Mouse (Mus musculus) lung, embryonic 15.5 days (tissue): ENCODE data around the gene Bysl. TPM values are rescaled to one million over a fixed set of nuclear protein-coding genes. Genes with fewer than 3 reads are reported as not detected.
A peak's percentile ranks its signal among the peaks of the same experiment; 100 is the strongest.
"Not testable (repeated sequence)": the region's sequence is repeated elsewhere in the genome, so short reads cannot be mapped to it uniquely, and the experiment has no call there.

Experiments used
- ATAC-seq: fragments of 200-750 bp; cut with Nextera tagmentation; 2 replicates; pipeline ENCODE4 v1.8.0; 2017; ENCODE audit warnings: moderate number of reproducible peaks, borderline replicate concordance; ENCODE audit not compliant: low FRiP score, low TSS enrichment; ENCODE audit errors: extremely low read depth
- H3K27ac ChIP-seq: fragments of 300-500 bp; sonication (generic); 2 replicates; pipeline ENCODE4 v1.5.1; 2015; ENCODE audit warnings: moderate library complexity, mild to moderate bottlenecking, inconsistent platforms
- H3K27me3 ChIP-seq: fragments of 300-500 bp; sonication (generic); 2 replicates; pipeline ENCODE4 v1.6.1; 2015; ENCODE audit warnings: inconsistent platforms
- H3K36me3 ChIP-seq: fragments of 300-500 bp; sonication (generic); 2 replicates; pipeline ENCODE4 v1.6.1; 2015; ENCODE audit warnings: inconsistent platforms
- H3K4me1 ChIP-seq: fragments of 300-500 bp; sonication (generic); 2 replicates; pipeline ENCODE4 v1.6.1; 2015; ENCODE audit warnings: inconsistent platforms
- H3K4me2 ChIP-seq: fragments of 300-500 bp; sonication (generic); 2 replicates; pipeline ENCODE4 v1.6.1; 2015; ENCODE audit warnings: inconsistent platforms, mild to moderate bottlenecking, moderate library complexity
- H3K4me3 ChIP-seq: fragments of 300-500 bp; sonication (generic); 2 replicates; pipeline ENCODE4 v1.5.1; 2015; ENCODE audit warnings: mild to moderate bottlenecking, inconsistent platforms
- H3K9ac ChIP-seq: fragments of 300-500 bp; sonication (generic); 2 replicates; pipeline ENCODE4 v1.6.1; 2015; ENCODE audit warnings: inconsistent platforms
- H3K9me3 ChIP-seq: fragments of 300-500 bp; sonication (generic); 2 replicates; pipeline ENCODE4 v1.6.1; 2016; ENCODE audit warnings: inconsistent platforms
- WGBS: fragments of 180-500 bp; shearing (Covaris S2); methylation state at CpG from one replicate; pipeline ENCODE4 v1.1.7; 2015; 5-methylcytosine and 5-hydroxymethylcytosine counted together
- polyA plus RNA-seq: library from polyadenylated mRNA; unstranded; fragments of >200 nt; fragmentation: Nextera tagmentation; extraction: Ambion mirVana; gene quantifications from 2 replicates; pipeline ENCODE4 v1.2.1, GENCODE M21; 2015

Gene Bysl
- polyA plus RNA-seq, 1 experiment from 2014 or later = 21.9 TPM

GRCm38 (mm10) chr17:47630678-47631065, 19.4 kb upstream of the Bysl start, which contains the start of gene Usp49:
TSS of gene Usp49 (plus strand) at chr17:47630690.
- H3K27me3 ChIP-seq = no peaks in the 10 kb centered on the region
- H3K36me3 ChIP-seq = peaks cover 5% of the 10 kb centered on the region; the same call in 1 of the 2 replicates
- peak within 1 kb of the TSS; percentile 96 for H3K4me2 ChIP-seq
- H3K27ac ChIP-seq = peak within 1 kb of the TSS; percentile 89
- peak within 1 kb of the TSS; percentile 59 for H3K9ac ChIP-seq
- whole genome bisulfite sequencing = 1% methylated on average over 3 of the region's 3 CpGs
- peak within 1 kb of the TSS; percentile 63 for H3K4me3 ChIP-seq
- ATAC-seq = no peak
- peaks cover 32% of the 10 kb centered on the region for H3K4me1 ChIP-seq
- H3K9me3 ChIP-seq = no peaks in the 10 kb centered on the region

- no peaks in the 10 kb centered on the region for H3K9me3 ChIP-seq
- H3K27me3 ChIP-seq = no peaks in the 10 kb centered on the region
- H3K4me3 ChIP-seq = peak overlapping the region; percentile 63
- H3K4me2 ChIP-seq = peak overlapping the region; percentile 96
- under 1% methylated on average over 61 of the region's 61 CpGs for WGBS
- peak; percentile 37 for ATAC-seq
- H3K27ac ChIP-seq = peak overlapping the region; percentile 89
- peaks cover 11% of the 10 kb centered on the region for H3K36me3 ChIP-seq
- peak overlapping the region; percentile 59 for H3K9ac ChIP-seq
- H3K4me1 ChIP-seq = peaks cover 32% of the 10 kb centered on the region
These were observed 18.7 kb upstream of the Bysl start for GRCm38 (mm10) chr17:47629717-47630677.

- peak overlapping the region; percentile 96 for H3K4me2 ChIP-seq
- no peaks in the 10 kb centered on the region for H3K27me3 ChIP-seq
- peak; percentile 95 for ATAC-seq
- WGBS = under 1% methylated on average over 61 of the region's 63 CpGs
- peak overlapping the region; percentile 63 for H3K4me3 ChIP-seq
- peak overlapping the region; percentile 63 for H3K9ac ChIP-seq
- peaks cover 32% of the 10 kb centered on the region for H3K4me1 ChIP-seq
- H3K36me3 ChIP-seq = peaks cover 18% of the 10 kb centered on the region
- H3K9me3 ChIP-seq = no peaks in the 10 kb centered on the region
- H3K27ac ChIP-seq = peak overlapping the region; percentile 89
These were observed 17.8 kb upstream of the Bysl start for GRCm38 (mm10) chr17:47628851-47629676.

GRCm38 (mm10) chr17:47627791-47628190, 16.5 kb upstream of the Bysl start:
- H3K36me3 ChIP-seq = peaks cover 31% of the 10 kb centered on the region

GRCm38 (mm10) chr17:47626031-47626430, 14.7 kb upstream of the Bysl start:
- Histone ChIP-seq H3K4me1 (peaks cover 22% of the 10 kb centered on the region), H3K4me2 (no peak overlapping the region), H3K36me3 (peaks cover 40% of the 10 kb centered on the region), H3K27ac (no peak overlapping the region), H3K9me3 (no peaks in the 10 kb centered on the region), H3K4me3 (no peak overlapping the region), H3K27me3 (no peaks in the 10 kb centered on the region), H3K9ac (no peak overlapping the region)
- 77% methylated on average over 5 of the region's 5 CpGs for WGBS
- ATAC-seq = no peak

More at GRCm38 (mm10) chr17:47627791-47628190, 16.5 kb upstream of the Bysl start:
- Histone ChIP-seq H3K9me3 (no peaks in the 10 kb centered on the region), H3K27ac (no peak overlapping the region), H3K4me3 (peak overlapping the region; percentile 63; the same call in 1 of the 2 replicates), H3K4me1 (peaks cover 32% of the 10 kb centered on the region), H3K9ac (peak overlapping the region; percentile 63; the same call in 1 of the 2 replicates), H3K27me3 (no peaks in the 10 kb centered on the region), H3K4me2 (peak overlapping the region; percentile 96)
- ATAC-seq = no peak
- 84% methylated on average over 2 of the region's 2 CpGs for WGBS

- ATAC-seq = no peak
- no peak overlapping the region for H3K4me3 ChIP-seq
- no peaks in the 10 kb centered on the region for H3K9me3 ChIP-seq
- peaks cover 40% of the 10 kb centered on the region for H3K36me3 ChIP-seq
- peaks cover 13% of the 10 kb centered on the region for H3K4me1 ChIP-seq
- no peaks in the 10 kb centered on the region for H3K27me3 ChIP-seq
- WGBS = 98% methylated on average over 2 of the region's 2 CpGs
- H3K9ac ChIP-seq = no peak overlapping the region
- no peak overlapping the region for H3K4me2 ChIP-seq
- H3K27ac ChIP-seq = no peak overlapping the region
These were observed 13.8 kb upstream of the Bysl start for GRCm38 (mm10) chr17:47625088-47625487.

GRCm38 (mm10) chr17:47624572-47624971, 13.3 kb upstream of the Bysl start:
- Histone ChIP-seq H3K4me1 (peaks cover 11% of the 10 kb centered on the region), H3K36me3 (peaks cover 40% of the 10 kb centered on the region)
- H3K9me3 ChIP-seq, H3K4me3 ChIP-seq, H3K4me2 ChIP-seq, H3K27me3 ChIP-seq, H3K27ac ChIP-seq, ATAC-seq, H3K9ac ChIP-seq: not testable (repeated sequence)
- 98% methylated on average over 5 of the region's 5 CpGs for whole genome bisulfite sequencing

- no peak for ATAC-seq
- Histone ChIP-seq H3K9ac (no peak overlapping the region), H3K4me3 (no peak overlapping the region), H3K9me3 (no peaks in the 10 kb centered on the region), H3K27ac (no peak overlapping the region), H3K27me3 (no peaks in the 10 kb centered on the region), H3K36me3 (peaks cover 51% of the 10 kb centered on the region), H3K4me2 (no peak overlapping the region), H3K4me1 (peaks cover 5% of the 10 kb centered on the region)
- WGBS = 92% methylated on average over 14 of the region's 14 CpGs
These were observed 11.7 kb upstream of the Bysl start for GRCm38 (mm10) chr17:47622912-47623554.

GRCm38 (mm10) chr17:47618556-47619311, 7.4 kb upstream of the Bysl start:
- H3K27me3 ChIP-seq = no peaks in the 10 kb centered on the region
- no peak overlapping the region for H3K4me2 ChIP-seq
- no peak overlapping the region for H3K9ac ChIP-seq
- H3K4me3 ChIP-seq = no peak overlapping the region
- 80% methylated on average over 13 of the region's 13 CpGs for WGBS
- peaks cover 56% of the 10 kb centered on the region for H3K36me3 ChIP-seq
- H3K4me1 ChIP-seq = no peaks in the 10 kb centered on the region
- no peaks in the 10 kb centered on the region for H3K9me3 ChIP-seq
- no peak for ATAC-seq
- no peak overlapping the region for H3K27ac ChIP-seq

- 92% methylated on average over 9 of the region's 9 CpGs for WGBS
- H3K4me3 ChIP-seq = no peak overlapping the region
- H3K9me3 ChIP-seq = no peaks in the 10 kb centered on the region
- H3K9ac ChIP-seq = no peak overlapping the region
- no peaks in the 10 kb centered on the region for H3K27me3 ChIP-seq
- no peak for ATAC-seq
- no peak overlapping the region for H3K4me2 ChIP-seq
- H3K4me1 ChIP-seq = peaks cover 3% of the 10 kb centered on the region
- H3K27ac ChIP-seq = no peak overlapping the region
- peaks cover 48% of the 10 kb centered on the region for H3K36me3 ChIP-seq
These were observed 6.5 kb upstream of the Bysl start for GRCm38 (mm10) chr17:47617605-47618307.
